Mouse (Mus musculus): ENCODE data around the gene Pitx3. TPM values are rescaled to one million over a fixed set of nuclear protein-coding genes. Genes with fewer than 3 reads are reported as not detected.

The Pitx3 gene
- total RNA-seq, 2 experiments from 2014 or later, result 0.58 to 0.62 TPM

Other genes starting within 250 kb of the Pitx3 start
- 10 to 100 TPM; 15.5 to 15.8 TPM for gene Armh3, start 149.8 kb downstream of the Pitx3 start, total RNA-seq (2021)
- 1 to 10 TPM; 6.1 to 6.3 TPM for gene Hps6, start 144.8 kb downstream of the Pitx3 start, total RNA-seq (2021)
- 10 to 100 TPM; 16.1 to 16.4 TPM for gene Pprc1, start 103.4 kb downstream of the Pitx3 start, total RNA-seq (2021)
- 10 to 100 TPM; 38.4 to 52.4 TPM for gene Ldb1, start 103.1 kb downstream of the Pitx3 start, total RNA-seq (2021)
- 10 to 100 TPM; 14.4 to 19.8 TPM for gene Nolc1, start 72.5 kb downstream of the Pitx3 start, total RNA-seq (2021)
- under 1 TPM in 1 of 2 experiments, not detected in 1; 0.69 TPM for gene Elovl3, start 16.4 kb downstream of the Pitx3 start, total RNA-seq (2021)
- 10 to 100 TPM; 43.2 to 50.4 TPM for gene Gbf1, start 4.2 kb upstream of the Pitx3 start, total RNA-seq (2021)
- gene Nfkb2, start 156.0 kb upstream of the Pitx3 start, total RNA-seq (2021), result 10 to 100 TPM; 16.6 to 22.8 TPM
- 1 to 10 TPM in 1 of 2 experiments, under 1 TPM in 1; 0.57 to 1.3 TPM for gene Psd, start 178.8 kb upstream of the Pitx3 start, total RNA-seq (2021)
- gene Fbxl15, start 179.9 kb upstream of the Pitx3 start, total RNA-seq (2021), result 1 to 10 TPM; 4.2 to 4.4 TPM
- 10 to 100 TPM; 87.2 to 94.6 TPM for gene Cuedc2, start 190.4 kb upstream of the Pitx3 start, total RNA-seq (2021)
- gene Mfsd13a, start 192.8 kb upstream of the Pitx3 start, total RNA-seq (2021), result 1 to 10 TPM; 2.4 to 2.5 TPM
- under 1 TPM; 0.33 to 0.50 TPM for gene 2310034G01Rik, start 202.0 kb upstream of the Pitx3 start, total RNA-seq (2021)
- 10 to 100 TPM; 88.4 to 97.0 TPM for gene Actr1a, start 247.4 kb upstream of the Pitx3 start, total RNA-seq (2021)
- 10 to 100 TPM; 10.8 to 12.7 TPM for gene Sufu, start 248.6 kb upstream of the Pitx3 start, total RNA-seq (2021)

All from heart, postnatal 36 days (tissue).